Mouse (Mus musculus) ES-Bruce4 (cell line): Measurements from ENCODE around the gene Grk6. TPM values are rescaled to one million over a fixed set of nuclear protein-coding genes. Genes with fewer than 3 reads are reported as not detected.
"Not testable (repeated sequence)": the region's sequence is repeated elsewhere in the genome, so short reads cannot be mapped to it uniquely, and the experiment has no call there.

Experiments used
- H3K27ac ChIP-seq: 2 replicates; pipeline ENCODE4 v1.5.1; 2012; ENCODE audit warnings: low read length, inconsistent platforms; ENCODE audit not compliant: insufficient read depth
- H3K27me3 ChIP-seq: 2 replicates; pipeline ENCODE4 v1.6.1; 2012; ENCODE audit warnings: mild to moderate bottlenecking, low read length, inconsistent platforms; ENCODE audit not compliant: control insufficient read depth, poor library complexity, insufficient read depth, severe bottlenecking
- H3K36me3 ChIP-seq: 2 replicates; pipeline ENCODE4 v1.6.1; 2012; ENCODE audit warnings: inconsistent platforms, mild to moderate bottlenecking, low read length, moderate library complexity; ENCODE audit not compliant: control insufficient read depth, poor library complexity, insufficient read depth, severe bottlenecking
- H3K4me1 ChIP-seq: one replicate; pipeline ENCODE4 v1.8.1; 2011; ENCODE audit warnings: low read length; ENCODE audit not compliant: control insufficient read depth, insufficient read depth
- H3K4me3 ChIP-seq: 2 replicates; pipeline ENCODE4 v1.5.1; 2011; ENCODE audit warnings: low read depth, mild to moderate bottlenecking, low read length
- H3K9ac ChIP-seq: 2 replicates; pipeline ENCODE4 v1.6.1; 2012; ENCODE audit warnings: low read depth, mild to moderate bottlenecking, inconsistent platforms; ENCODE audit not compliant: poor library complexity, severe bottlenecking
- H3K9me3 ChIP-seq: replicated peaks from 2 replicates; pipeline ENCODE4 v1.6.1; 2012; ENCODE audit warnings: mild to moderate bottlenecking, low read length, inconsistent platforms; ENCODE audit not compliant: control insufficient read depth, poor library complexity, insufficient read depth, severe bottlenecking
- CTCF ChIP-seq: IDR thresholded peaks from one replicate; pipeline ENCODE4 v1.8.1; 2011; ENCODE audit warnings: low read depth, low read length
- EP300 ChIP-seq: IDR thresholded peaks from 2 replicates; pipeline ENCODE4 v1.6.1; 2011; ENCODE audit warnings: low read depth, low read length; ENCODE audit not compliant: insufficient read depth
- POLR2A ChIP-seq: IDR thresholded peaks from one replicate; pipeline ENCODE4 v1.8.1; 2011; ENCODE audit warnings: low read length; ENCODE audit not compliant: insufficient read depth
- polyA plus RNA-seq: library from polyadenylated mRNA; stranded (reverse); fragments of >200 nt; gene quantifications from 2 replicates; pipeline ENCODE4 v1.2.4, GENCODE M21; 2011; ENCODE audit warnings: low read depth; ENCODE audit not compliant: missing spikeins, insufficient read depth, insufficient read length

Grk6 gene
- polyA plus RNA-seq, 1 experiment: 58.2 TPM

DNA sequence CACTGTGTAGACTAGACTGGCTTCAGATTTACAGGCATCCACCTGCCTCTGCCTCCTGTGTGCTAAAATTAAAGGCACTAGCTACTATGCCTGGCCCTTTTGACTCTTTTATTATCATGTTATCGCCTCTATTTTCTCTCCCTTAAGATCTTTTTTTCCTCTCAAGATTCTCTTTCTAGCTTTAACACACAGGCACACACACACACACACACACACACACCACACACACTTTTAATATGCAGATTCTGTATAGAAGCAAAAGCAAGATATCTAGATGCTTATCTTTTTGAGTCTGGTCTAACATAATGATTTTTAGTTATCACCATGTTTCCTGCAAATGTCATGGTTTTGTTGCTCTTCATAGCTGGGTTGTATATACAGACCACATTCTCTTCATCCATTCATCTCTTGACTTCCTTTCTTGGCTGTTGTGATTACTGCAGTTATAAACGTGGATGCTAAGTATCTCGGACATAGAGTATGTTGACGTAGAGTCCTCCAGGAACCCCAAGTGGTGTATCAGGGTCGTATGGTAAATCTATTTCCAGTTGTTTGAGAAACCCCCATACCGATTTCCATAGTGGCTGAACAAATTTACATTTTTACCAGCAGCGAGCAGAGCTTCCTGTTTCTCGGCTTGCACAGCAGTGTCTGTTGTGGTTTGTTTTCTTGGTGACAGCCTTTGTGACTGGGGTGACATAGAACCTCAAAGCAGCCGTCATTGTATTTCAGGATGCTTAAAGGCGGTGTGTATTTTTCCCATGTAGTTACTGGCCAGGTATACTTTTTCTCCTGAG is 12.8 kb upstream of the Grk6 start:
- Histone ChIP-seq H3K27me3 (no peaks in the 10 kb centered on the region), H3K9ac (no peak overlapping the region), H3K36me3 (no peaks in the 10 kb centered on the region), H3K4me1 (no peaks in the 10 kb centered on the region), H3K4me3 (no peak overlapping the region), H3K27ac (no peak overlapping the region), H3K9me3 (no peaks in the 10 kb centered on the region; the same call in 1 of the 2 replicates)
- TF ChIP-seq POLR2A (no peak), CTCF (no peak), EP300 (no peak)

DNA sequence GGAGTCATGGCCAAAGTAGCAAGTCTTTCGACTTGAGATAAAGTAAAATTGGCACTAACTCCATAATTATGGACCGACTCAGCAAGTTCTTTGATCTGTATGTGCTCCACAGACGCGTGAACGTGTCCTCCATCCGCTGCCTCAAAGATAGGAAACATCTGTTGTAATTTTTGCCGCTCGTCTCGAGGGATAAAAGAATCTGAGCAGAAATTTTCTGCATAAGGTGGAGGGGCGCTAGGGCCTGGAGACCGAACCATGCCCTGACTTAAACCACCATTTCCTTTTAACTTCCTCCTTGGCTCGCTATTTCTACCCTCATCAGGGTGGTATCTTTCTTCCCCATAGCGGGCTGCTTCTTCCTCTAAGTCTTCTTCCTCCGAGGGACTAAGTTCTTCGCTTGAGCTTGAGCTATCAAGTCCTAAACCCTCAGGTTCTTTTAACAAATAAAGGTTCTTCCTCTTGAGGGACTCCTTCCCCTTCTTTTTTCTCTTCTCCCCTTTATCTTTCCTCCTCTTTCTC is 7.7 kb upstream of the Grk6 start:
- H3K27me3 ChIP-seq: not testable (repeated sequence)

DNA sequence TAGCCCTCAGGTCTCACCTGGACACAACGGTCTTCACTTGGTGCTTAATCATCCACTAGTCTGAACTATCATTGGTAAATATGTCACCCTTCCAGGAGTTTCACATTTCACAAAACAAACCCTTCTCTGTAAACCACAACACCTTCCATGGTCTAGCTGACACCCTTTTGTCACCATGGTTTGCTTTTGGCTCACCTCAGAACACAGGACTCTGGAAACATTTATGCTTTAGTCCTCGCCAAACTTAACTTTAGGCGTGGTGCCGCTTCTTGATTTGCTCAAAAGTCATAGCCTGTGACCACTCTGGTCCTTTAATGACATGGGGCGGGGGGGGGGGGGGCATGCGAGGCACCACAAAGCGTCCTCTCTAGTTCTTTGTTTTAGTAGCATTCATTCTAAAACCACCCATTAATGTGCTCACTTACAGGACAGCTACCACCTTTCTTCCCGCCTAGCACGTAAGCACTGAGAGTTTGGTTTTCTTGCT is 1.0 kb upstream of the Grk6 start:
- H3K27ac ChIP-seq: peak overlapping the region; percentile 73

More for the DNA sequence above, 7.7 kb upstream of the Grk6 start:
- H3K27ac ChIP-seq, H3K36me3 ChIP-seq, H3K4me3 ChIP-seq, H3K4me1 ChIP-seq, H3K9me3 ChIP-seq, H3K9ac ChIP-seq: not testable (repeated sequence)

DNA sequence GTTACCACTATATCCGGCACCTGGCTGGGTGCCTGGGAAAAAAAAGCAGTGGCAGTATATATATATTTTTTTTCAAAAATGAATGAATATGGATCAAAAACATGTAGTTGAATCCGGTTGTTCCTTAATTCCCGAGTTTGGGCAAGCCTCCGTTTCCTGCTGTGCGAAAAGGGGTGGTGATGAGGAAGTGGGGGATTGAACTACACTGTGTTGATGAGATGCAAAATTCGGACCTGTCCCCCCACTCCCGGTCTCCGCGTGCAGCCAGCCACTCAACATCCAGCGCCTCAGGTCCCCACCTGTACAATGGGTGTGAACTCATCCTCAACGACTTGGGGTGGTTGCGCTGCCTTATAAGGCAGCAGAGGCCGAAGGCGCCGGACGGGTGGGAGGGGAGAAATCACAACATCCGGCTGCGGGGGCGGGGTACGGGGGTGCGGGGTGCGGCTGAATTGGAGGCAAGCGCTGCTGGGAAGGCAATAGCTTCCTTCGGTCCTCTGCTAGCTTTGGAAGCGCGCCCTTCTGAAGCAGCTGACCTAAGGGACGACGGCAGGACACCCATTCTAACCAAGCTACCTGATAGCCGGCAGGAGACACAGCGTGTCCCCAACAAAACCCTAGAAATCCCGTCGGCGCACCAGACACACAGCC is 461 bp upstream of the Grk6 start:
- H3K9me3 ChIP-seq: no peaks in the 10 kb centered on the region
- TF ChIP-seq EP300: no peak
- no peak for TF ChIP-seq POLR2A
- no peak for TF ChIP-seq CTCF
- H3K9ac ChIP-seq: peak overlapping the region; percentile 69
- peak overlapping the region; percentile 89 for H3K27ac ChIP-seq
- no peaks in the 10 kb centered on the region for H3K27me3 ChIP-seq
- peaks cover 10% of the 10 kb centered on the region for H3K4me1 ChIP-seq
- no peaks in the 10 kb centered on the region for H3K36me3 ChIP-seq
- peak overlapping the region; percentile 90 for H3K4me3 ChIP-seq

More for the DNA sequence above, 1.0 kb upstream of the Grk6 start:
- Histone ChIP-seq H3K27me3 (no peaks in the 10 kb centered on the region), H3K9me3 (no peaks in the 10 kb centered on the region), H3K4me1 (peaks cover 10% of the 10 kb centered on the region), H3K9ac (peak overlapping the region; percentile 69), H3K36me3 (no peaks in the 10 kb centered on the region), H3K4me3 (peak overlapping the region; percentile 90)
- TF ChIP-seq POLR2A (no peak), EP300 (no peak), CTCF (no peak)

DNA sequence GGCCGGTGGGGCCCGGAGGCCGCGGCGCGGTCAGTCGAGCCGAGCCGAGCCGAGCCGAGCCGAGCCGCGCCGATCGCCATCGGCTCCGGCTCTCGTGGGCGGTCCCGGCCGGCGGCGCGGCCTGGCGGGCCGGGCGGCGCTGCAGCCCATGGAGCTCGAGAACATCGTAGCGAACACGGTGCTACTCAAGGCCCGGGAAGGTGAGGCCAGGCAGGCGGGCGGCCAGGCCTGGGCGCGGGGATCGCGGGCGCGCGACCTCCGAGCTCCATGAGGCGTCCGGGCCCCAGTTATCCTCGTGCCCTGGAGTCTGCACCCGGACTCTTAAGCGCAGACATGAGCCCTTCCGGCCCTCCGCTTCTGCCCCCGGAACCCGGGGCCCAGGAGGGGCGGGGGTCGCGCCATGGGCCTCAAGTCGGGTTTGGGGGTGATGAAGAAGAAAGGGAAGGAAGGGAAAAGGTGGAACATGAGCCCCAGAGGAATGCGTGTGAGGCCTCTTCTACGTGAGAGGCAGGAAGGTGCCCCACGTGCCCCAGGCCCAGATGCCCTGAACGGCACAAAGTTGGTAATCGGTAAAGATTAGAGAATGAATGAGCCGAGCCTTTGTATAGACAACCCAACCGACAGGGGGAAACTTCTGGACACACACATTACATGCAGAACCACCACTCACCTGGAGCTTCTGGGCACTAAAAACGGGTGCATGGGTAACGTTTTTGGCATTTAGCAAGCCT is 654 bp downstream of the Grk6 start:
- H3K27me3 ChIP-seq: no peaks in the 10 kb centered on the region
- H3K36me3 ChIP-seq: 0 out of 2 replicates have a peak, but pooled peaks cover 2% of the 10 kb centered on the region
- peak overlapping the region; percentile 96 for H3K4me3 ChIP-seq
- H3K9me3 ChIP-seq: no peaks in the 10 kb centered on the region
- TF ChIP-seq EP300 (no peak), CTCF (no peak), POLR2A (no peak)
- H3K9ac ChIP-seq: peak overlapping the region; percentile 98
- peak overlapping the region; percentile 46 for H3K27ac ChIP-seq
- peaks cover 12% of the 10 kb centered on the region for H3K4me1 ChIP-seq
